Mouse (Mus musculus): Measurements from ENCODE around the gene Atrx. TPM values are rescaled to one million over a fixed set of nuclear protein-coding genes. Genes with fewer than 3 reads are reported as not detected.
"Not testable (repeated sequence)": the region's sequence is repeated elsewhere in the genome, so short reads cannot be mapped to it uniquely, and the experiment has no call there.

The Atrx gene
- total RNA-seq (2021), result 10 to 100 TPM; 42.3 to 43.4 TPM
- long read RNA-seq, experiment 1, partial matches to known transcripts, result 0 of 5 reads
- long read RNA-seq, experiment 1, other reads (novel, unspliced or antisense), result 3 of 5 reads
- long read RNA-seq, experiment 2, partial matches to known transcripts, result 0 of 4 reads
- long read RNA-seq, experiment 2, other reads (novel, unspliced or antisense), result 4 of 4 reads

- intact Hi-C loops (cut with DNase I; ENCODE audit: low total_unique reads), result no loop called here
Measured at GRCm38 (mm10) chrX:105928861-105929477, at the start of gene Atrx. Atrx (minus strand) TSS chrX:105929403.

GRCm38 (mm10) chrX:105957091-105957490 is 27.9 kb upstream of the Atrx start:
- DNase-seq; intact Hi-C loops (cut with DNase I; ENCODE audit: low total_unique reads): not testable (repeated sequence)

More at GRCm38 (mm10) chrX:105928861-105929477, at the start of gene Atrx:
- DNase-seq, result peak; percentile 68

GRCm38 (mm10) chrX:105953999-105954398 is 24.8 kb upstream of the Atrx start:
- intact Hi-C loops (cut with DNase I; ENCODE audit: low total_unique reads), result no loop called here
- DNase-seq, result no peak

GRCm38 (mm10) chrX:105946357-105946756 is 17.2 kb upstream of the Atrx start:
- intact Hi-C loops (cut with DNase I; ENCODE audit: low total_unique reads), result no loop called here
- DNase-seq, result no peak

- intact Hi-C loops (cut with DNase I; ENCODE audit: low total_unique reads), result no loop called here
- no peak for DNase-seq
Measured at GRCm38 (mm10) chrX:105939245-105939644, 10.0 kb upstream of the Atrx start.

GRCm38 (mm10) chrX:105937736-105938135 is 8.5 kb upstream of the Atrx start:
- intact Hi-C loops (cut with DNase I; ENCODE audit: low total_unique reads), result no loop called here
- no peak for DNase-seq

- no peak for DNase-seq
- intact Hi-C loops (cut with DNase I; ENCODE audit: low total_unique reads), result no loop called here
Measured at GRCm38 (mm10) chrX:105934341-105934740, 5.1 kb upstream of the Atrx start.

- intact Hi-C loops (cut with DNase I; ENCODE audit: low total_unique reads), result no loop called here
- no peak for DNase-seq
Measured at GRCm38 (mm10) chrX:105929478-105930038, 355 bp upstream of the Atrx start.

- DNase-seq, result peak; percentile 58
- intact Hi-C loops (cut with DNase I; ENCODE audit: low total_unique reads), result no loop called here
Measured at GRCm38 (mm10) chrX:105927941-105928860, 1.0 kb downstream of the Atrx start.

- DNase-seq, result peak; percentile 13
- intact Hi-C loops (cut with DNase I; ENCODE audit: low total_unique reads), result no loop called here
Measured at GRCm38 (mm10) chrX:105926121-105926735, 3.0 kb downstream of the Atrx start.

GRCm38 (mm10) chrX:105924326-105925070 is 4.7 kb downstream of the Atrx start:
- intact Hi-C loops (cut with DNase I; ENCODE audit: low total_unique reads), result no loop called here
- no peak for DNase-seq

GRCm38 (mm10) chrX:105923896-105924295 is 5.3 kb downstream of the Atrx start:
- no peak for DNase-seq
- intact Hi-C loops (cut with DNase I; ENCODE audit: low total_unique reads), result no loop called here

GRCm38 (mm10) chrX:105922986-105923385 is 6.2 kb downstream of the Atrx start:
- intact Hi-C loops (cut with DNase I; ENCODE audit: low total_unique reads); DNase-seq: not testable (repeated sequence)

- intact Hi-C loops (cut with DNase I; ENCODE audit: low total_unique reads), result no loop called here
- DNase-seq, result no peak
Measured at GRCm38 (mm10) chrX:105921421-105921820, 7.8 kb downstream of the Atrx start.

- DNase-seq, result no peak
- intact Hi-C loops (cut with DNase I; ENCODE audit: low total_unique reads), result no loop called here
Measured at GRCm38 (mm10) chrX:105911728-105912127, 17.5 kb downstream of the Atrx start.

GRCm38 (mm10) chrX:105901611-105902010 is 27.6 kb downstream of the Atrx start:
- no peak for DNase-seq
- intact Hi-C loops (cut with DNase I; ENCODE audit: low total_unique reads), result no loop called here

- DNase-seq, result no peak
- intact Hi-C loops (cut with DNase I; ENCODE audit: low total_unique reads), result no loop called here
Measured at GRCm38 (mm10) chrX:105886921-105887320, 42.3 kb downstream of the Atrx start.

- intact Hi-C loops (cut with DNase I; ENCODE audit: low total_unique reads), result no loop called here
- no peak for DNase-seq
Measured at GRCm38 (mm10) chrX:105864367-105864766, 64.8 kb downstream of the Atrx start.

- intact Hi-C loops (cut with DNase I; ENCODE audit: low total_unique reads), result no loop called here
- DNase-seq, result no peak
Measured at GRCm38 (mm10) chrX:105824462-105824861, 104.7 kb downstream of the Atrx start.
